Mouse (Mus musculus): ENCODE results near the gene Zfp983. TPM values are rescaled to one million over a fixed set of nuclear protein-coding genes. Genes with fewer than 3 reads are reported as not detected.

Gene Zfp983
- total RNA-seq, 2 experiments from 2014 or later: 4.6 to 9.4 TPM

Other genes starting within 250 kb of the Zfp983 start
- gene Zfp54, start 227.4 kb upstream of the Zfp983 start, total RNA-seq (2015): 4.1 and 7.1 TPM in 2 replicates
- 10.1 and 10.4 TPM in 2 replicates for gene Zfp54, start 227.4 kb upstream of the Zfp983 start, total RNA-seq (2017)
- gene Zfp51, start 200.2 kb upstream of the Zfp983 start, total RNA-seq (2015): 16.3 and 19.6 TPM in 2 replicates
- gene Zfp51, start 200.2 kb upstream of the Zfp983 start, total RNA-seq (2017): 12.4 and 12.5 TPM in 2 replicates
- 23.9 and 25.5 TPM in 2 replicates for gene Zfp53, start 161.6 kb upstream of the Zfp983 start, total RNA-seq (2015)
- 13.7 and 16.0 TPM in 2 replicates for gene Zfp53, start 161.6 kb upstream of the Zfp983 start, total RNA-seq (2017)
- gene Zfp52, start 115.1 kb upstream of the Zfp983 start, total RNA-seq (2015): 20.2 and 25.4 TPM in 2 replicates
- gene Zfp52, start 115.1 kb upstream of the Zfp983 start, total RNA-seq (2017): 31.0 and 36.1 TPM in 2 replicates
- gene Zfp948, start 83.6 kb upstream of the Zfp983 start, total RNA-seq (2015): 2.0 and 3.4 TPM in 2 replicates
- 1.8 and 3.0 TPM in 2 replicates for gene Zfp948, start 83.6 kb upstream of the Zfp983 start, total RNA-seq (2017)
- gene Gm10226, start 41.2 kb downstream of the Zfp983 start, total RNA-seq (2015): 13.3 TPM in 1 of 2 replicates, not detected in the other
- 2.2 and 14.0 TPM in 2 replicates for gene Gm10226, start 41.2 kb downstream of the Zfp983 start, total RNA-seq (2017)
- gene Zfp760, start 57.1 kb downstream of the Zfp983 start, total RNA-seq (2015): 5.0 and 5.1 TPM in 2 replicates
- gene Zfp760, start 57.1 kb downstream of the Zfp983 start, total RNA-seq (2017): 5.9 and 8.5 TPM in 2 replicates
- gene Zfp229, start 80.2 kb downstream of the Zfp983 start, total RNA-seq (2015): 2.8 and 3.1 TPM in 2 replicates
- 4.0 and 4.4 TPM in 2 replicates for gene Zfp229, start 80.2 kb downstream of the Zfp983 start, total RNA-seq (2017)
- gene Zfp820, start 195.1 kb downstream of the Zfp983 start, total RNA-seq (2015): 0.47 and 1.4 TPM in 2 replicates
- 0.55 and 0.94 TPM in 2 replicates for gene Zfp820, start 195.1 kb downstream of the Zfp983 start, total RNA-seq (2017)